Mouse (Mus musculus) lung, postnatal 0 days (tissue): ENCODE measurements around the gene Fbxo42. TPM values are rescaled to one million over a fixed set of nuclear protein-coding genes. Genes with fewer than 3 reads are reported as not detected.

Source experiments
- ATAC-seq: fragments of 200-750 bp; cut with Nextera tagmentation; 2 replicates; pipeline ENCODE4 v1.8.0; 2017; ENCODE audit warnings: moderate library complexity
- DNase-seq: peaks from one replicate; pipeline ENCODE4 v3.0.0-alpha.2; 2016; ENCODE audit warnings: low spot score
- H3K27ac ChIP-seq: fragments of 300-500 bp; sonication (generic); 2 replicates; pipeline ENCODE4 v1.5.1; 2014; ENCODE audit warnings: antibody characterized with exemption, mild to moderate bottlenecking, low read length, mixed read lengths
- H3K27me3 ChIP-seq: fragments of 300-500 bp; sonication (generic); replicated peaks from 2 replicates; pipeline ENCODE4 v1.6.1; 2014; ENCODE audit warnings: low read length, mixed read lengths; ENCODE audit not compliant: insufficient read depth
- H3K36me3 ChIP-seq: fragments of 300-500 bp; sonication (generic); 2 replicates; pipeline ENCODE4 v1.6.1; 2014; ENCODE audit warnings: low read length, mixed read lengths; ENCODE audit not compliant: insufficient read depth
- H3K4me1 ChIP-seq: fragments of 300-500 bp; sonication (generic); 2 replicates; pipeline ENCODE4 v1.6.1; 2014; ENCODE audit warnings: antibody characterized with exemption, low read depth, low read length, mixed read lengths; ENCODE audit not compliant: insufficient read depth
- H3K4me2 ChIP-seq: fragments of 300-500 bp; sonication (generic); replicated peaks from 2 replicates; pipeline ENCODE4 v1.6.1; 2014; ENCODE audit warnings: low read depth, mild to moderate bottlenecking, low read length, moderate library complexity, mixed read lengths
- H3K4me3 ChIP-seq: fragments of 300-500 bp; sonication (generic); 2 replicates; pipeline ENCODE4 v1.5.1; 2014; ENCODE audit warnings: low read depth, low read length
- H3K9ac ChIP-seq: fragments of 300-500 bp; sonication (generic); replicated peaks from 2 replicates; pipeline ENCODE4 v1.6.1; 2014; ENCODE audit warnings: low read depth, mild to moderate bottlenecking
- H3K9me3 ChIP-seq: fragments of 300-500 bp; sonication (generic); 2 replicates; pipeline ENCODE4 v1.6.1; 2016; ENCODE audit warnings: low read length, mixed read lengths
- CTCF ChIP-seq: IDR thresholded peaks from 2 replicates; pipeline ENCODE4 v1.5.1; 2016; ENCODE audit warnings: antibody characterized with exemption, mild to moderate bottlenecking
- EP300 ChIP-seq: IDR thresholded peaks from 2 replicates; pipeline ENCODE4 v1.6.1; 2016; ENCODE audit warnings: antibody characterized with exemption, mild to moderate bottlenecking, control low read depth
- WGBS: fragments of 180-500 bp; shearing (Covaris S2); extraction: QIAGEN DNeasy Blood & Tissue Kit; methylation state at CpG from one replicate; pipeline ENCODE4 v1.1.7; 2014; 5-methylcytosine and 5-hydroxymethylcytosine counted together
- polyA plus RNA-seq: library from polyadenylated mRNA; unstranded; fragments of >200 nt; fragmentation: Nextera tagmentation; extraction: Ambion mirVana; gene quantifications from 2 replicates; pipeline ENCODE4 v1.2.1, GENCODE M21; 2015

The Fbxo42 gene
- polyA plus RNA-seq, 1 experiment from 2014 or later = 11.1 TPM

GRCm38 (mm10) chr4:141176328-141176838 lies 28.7 kb downstream of the Fbxo42 start:
- Histone ChIP-seq H3K4me1 (no peaks in the 10 kb centered on the region), H3K4me3 (no peak overlapping the region), H3K9me3 (no peaks in the 10 kb centered on the region), H3K4me2 (no peak overlapping the region), H3K27me3 (no peaks in the 10 kb centered on the region), H3K27ac (no peak overlapping the region), H3K9ac (no peak overlapping the region), H3K36me3 (peaks cover 6% of the 10 kb centered on the region; the same call in 1 of the 2 replicates)
- ATAC-seq (no peak; the same call in 1 of the 2 replicates), DNase-seq (no peak)
- TF ChIP-seq CTCF = no peak
- TF ChIP-seq EP300 = no peak
- WGBS = 66% methylated on average over 10 of the region's 10 CpGs

- no peak overlapping the region for H3K9ac ChIP-seq
- DNase-seq (peak; percentile 34), ATAC-seq (peak; percentile 66)
- no peak for TF ChIP-seq EP300
- no peak for TF ChIP-seq CTCF
- no peak overlapping the region for H3K27ac ChIP-seq
- WGBS = 81% methylated on average over 4 of the region's 4 CpGs
- no peaks in the 10 kb centered on the region for H3K27me3 ChIP-seq
- 0 out of 2 replicates have a peak, but pooled peaks cover 10% of the 10 kb centered on the region for H3K36me3 ChIP-seq
- no peaks in the 10 kb centered on the region for H3K9me3 ChIP-seq
- no peaks in the 10 kb centered on the region for H3K4me1 ChIP-seq
- H3K4me2 ChIP-seq = no peak overlapping the region
- no peak overlapping the region for H3K4me3 ChIP-seq
These were observed 30.8 kb downstream of the Fbxo42 start for GRCm38 (mm10) chr4:141178500-141178899.

GRCm38 (mm10) chr4:141180831-141181230 lies 33.1 kb downstream of the Fbxo42 start:
- TF ChIP-seq CTCF = no peak
- TF ChIP-seq EP300 = no peak
- Histone ChIP-seq H3K27me3 (no peaks in the 10 kb centered on the region), H3K27ac (no peak overlapping the region), H3K36me3 (peaks cover 17% of the 10 kb centered on the region; the same call in 1 of the 2 replicates), H3K9me3 (no peaks in the 10 kb centered on the region), H3K9ac (no peak overlapping the region), H3K4me1 (no peaks in the 10 kb centered on the region), H3K4me3 (no peak overlapping the region), H3K4me2 (no peak overlapping the region)
- DNase-seq (no peak), ATAC-seq (no peak)
- 82% methylated on average over 8 of the region's 8 CpGs for WGBS

- Histone ChIP-seq H3K27ac (no peak overlapping the region), H3K36me3 (peaks cover 17% of the 10 kb centered on the region; the same call in 1 of the 2 replicates), H3K4me3 (no peak overlapping the region), H3K27me3 (no peaks in the 10 kb centered on the region), H3K9ac (no peak overlapping the region), H3K4me1 (no peaks in the 10 kb centered on the region), H3K9me3 (no peaks in the 10 kb centered on the region), H3K4me2 (no peak overlapping the region)
- DNase-seq = no peak
- TF ChIP-seq CTCF (no peak), EP300 (no peak)
- no peak for ATAC-seq
- 87% methylated on average over 6 of the region's 6 CpGs for WGBS
These were observed 34.3 kb downstream of the Fbxo42 start for GRCm38 (mm10) chr4:141181981-141182380.

- ATAC-seq (no peak), DNase-seq (no peak)
- 91% methylated on average over 2 of the region's 2 CpGs for WGBS
- Histone ChIP-seq H3K36me3 (peaks cover 17% of the 10 kb centered on the region; the same call in 1 of the 2 replicates), H3K27ac (no peak overlapping the region), H3K4me3 (no peak overlapping the region), H3K27me3 (no peaks in the 10 kb centered on the region), H3K9ac (no peak overlapping the region), H3K4me1 (no peaks in the 10 kb centered on the region), H3K4me2 (no peak overlapping the region), H3K9me3 (no peaks in the 10 kb centered on the region)
- no peak for TF ChIP-seq CTCF
- TF ChIP-seq EP300 = no peak
These were observed 36.2 kb downstream of the Fbxo42 start for GRCm38 (mm10) chr4:141183932-141184331.

GRCm38 (mm10) chr4:141184426-141184825 lies 36.7 kb downstream of the Fbxo42 start:
- DNase-seq (no peak), ATAC-seq (no peak)
- Histone ChIP-seq H3K4me2 (no peak overlapping the region), H3K36me3 (peaks cover 17% of the 10 kb centered on the region; the same call in 1 of the 2 replicates), H3K9me3 (no peaks in the 10 kb centered on the region), H3K27ac (no peak overlapping the region), H3K27me3 (no peaks in the 10 kb centered on the region), H3K9ac (no peak overlapping the region), H3K4me3 (no peak overlapping the region), H3K4me1 (no peaks in the 10 kb centered on the region)
- WGBS = 90% methylated on average over 4 of the region's 4 CpGs
- TF ChIP-seq CTCF = no peak
- TF ChIP-seq EP300 = no peak
